Mouse (Mus musculus): ENCODE results near the gene Rpl3. TPM values are rescaled to one million over a fixed set of nuclear protein-coding genes. Genes with fewer than 3 reads are reported as not detected.
A peak's percentile ranks its signal among the peaks of the same experiment; 100 is the strongest.

Rpl3 gene
- polyA plus RNA-seq, 1 experiment from 2014 or later = 1,053 TPM

GRCm38 (mm10) chr15:80044249-80044648 is 47.4 kb downstream of the Rpl3 start:
- Histone ChIP-seq H3K4me3 (no peak overlapping the region), H3K27me3 (no peaks in the 10 kb centered on the region), H3K9ac (no peak overlapping the region), H3K27ac (no peak overlapping the region), H3K4me1 (peaks cover 1% of the 10 kb centered on the region), H3K36me3 (no peaks in the 10 kb centered on the region), H3K4me2 (no peak overlapping the region), H3K9me3 (0 out of 2 replicates have a peak, but pooled peaks cover 2% of the 10 kb centered on the region)
- 78% methylated on average over 10 of the region's 10 CpGs for WGBS
- no peak for ATAC-seq (ENCODE audit: borderline replicate concordance, extremely low read depth, low FRiP score, low TSS enrichment)

DNA sequence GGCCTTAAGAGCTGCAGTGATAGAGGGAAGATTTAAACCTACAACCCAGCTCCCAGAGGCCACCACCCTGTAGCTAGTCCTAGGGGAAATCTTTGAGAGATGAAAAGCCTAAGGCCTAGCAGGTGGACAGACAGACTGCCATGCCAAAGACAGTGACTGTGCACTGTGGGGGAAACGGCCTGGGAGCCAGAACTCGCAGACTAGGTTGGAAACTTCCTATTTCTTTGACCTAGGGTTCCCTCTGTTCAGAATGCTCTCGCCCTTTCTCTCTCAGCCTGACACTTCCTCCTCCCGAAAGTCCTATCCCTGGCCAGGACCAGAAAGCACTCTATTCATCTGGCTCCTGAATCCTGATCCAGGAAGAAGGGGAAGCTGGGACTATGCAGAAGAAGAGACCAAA is 49.5 kb downstream of the Rpl3 start:
- no peak for ATAC-seq (ENCODE audit: borderline replicate concordance, extremely low read depth, low FRiP score, low TSS enrichment)
- H3K9ac ChIP-seq = no peak overlapping the region
- no peak overlapping the region for H3K27ac ChIP-seq
- H3K36me3 ChIP-seq = no peaks in the 10 kb centered on the region
- peaks cover 2% of the 10 kb centered on the region; the same call in 1 of the 2 replicates for H3K9me3 ChIP-seq
- no peaks in the 10 kb centered on the region for H3K4me1 ChIP-seq
- no peak overlapping the region for H3K4me3 ChIP-seq
- WGBS = 76% methylated on average over 4 of the region's 4 CpGs
- H3K27me3 ChIP-seq = no peaks in the 10 kb centered on the region
- H3K4me2 ChIP-seq = no peak overlapping the region

DNA sequence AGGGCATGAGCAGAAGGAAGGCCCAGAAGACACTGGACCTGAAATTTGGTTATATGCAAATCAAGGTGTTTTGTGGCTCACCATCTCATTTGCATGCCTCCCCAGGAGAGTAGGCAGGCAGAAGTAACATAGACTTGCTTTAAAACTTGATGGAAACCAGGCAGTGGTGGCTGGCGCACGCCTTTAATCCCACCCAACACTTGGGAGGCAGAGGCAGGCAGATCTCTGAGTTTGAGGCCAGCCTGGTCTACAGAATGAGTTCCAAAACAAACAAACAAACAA is 53.6 kb downstream of the Rpl3 start:
- Histone ChIP-seq H3K27ac (0 out of 2 replicates have a peak overlapping the region, but pooled peaks have one; percentile 5), H3K4me2 (no peak overlapping the region)
- 96% methylated on average over 2 of the region's 2 CpGs for WGBS

GRCm38 (mm10) chr15:80037255-80038109 is 54.2 kb downstream of the Rpl3 start:
- Histone ChIP-seq H3K36me3 (no peaks in the 10 kb centered on the region), H3K27ac (0 out of 2 replicates have a peak overlapping the region, but pooled peaks have one; percentile 5), H3K9me3 (no peaks in the 10 kb centered on the region; the same call in 1 of the 2 replicates), H3K4me3 (no peak overlapping the region), H3K4me2 (no peak overlapping the region), H3K9ac (no peak overlapping the region), H3K4me1 (no peaks in the 10 kb centered on the region), H3K27me3 (no peaks in the 10 kb centered on the region)
- 64% methylated on average over 11 of the region's 11 CpGs for WGBS
- ATAC-seq (ENCODE audit: borderline replicate concordance, extremely low read depth, low FRiP score, low TSS enrichment) = no peak

More for the DNA sequence above, 53.6 kb downstream of the Rpl3 start:
- no peaks in the 10 kb centered on the region for H3K36me3 ChIP-seq
- no peak overlapping the region for H3K4me3 ChIP-seq
- H3K9me3 ChIP-seq = no peaks in the 10 kb centered on the region; the same call in 1 of the 2 replicates
- H3K9ac ChIP-seq = no peak overlapping the region
- no peaks in the 10 kb centered on the region for H3K4me1 ChIP-seq
- ATAC-seq (ENCODE audit: borderline replicate concordance, extremely low read depth, low FRiP score, low TSS enrichment) = no peak
- no peaks in the 10 kb centered on the region for H3K27me3 ChIP-seq

DNA sequence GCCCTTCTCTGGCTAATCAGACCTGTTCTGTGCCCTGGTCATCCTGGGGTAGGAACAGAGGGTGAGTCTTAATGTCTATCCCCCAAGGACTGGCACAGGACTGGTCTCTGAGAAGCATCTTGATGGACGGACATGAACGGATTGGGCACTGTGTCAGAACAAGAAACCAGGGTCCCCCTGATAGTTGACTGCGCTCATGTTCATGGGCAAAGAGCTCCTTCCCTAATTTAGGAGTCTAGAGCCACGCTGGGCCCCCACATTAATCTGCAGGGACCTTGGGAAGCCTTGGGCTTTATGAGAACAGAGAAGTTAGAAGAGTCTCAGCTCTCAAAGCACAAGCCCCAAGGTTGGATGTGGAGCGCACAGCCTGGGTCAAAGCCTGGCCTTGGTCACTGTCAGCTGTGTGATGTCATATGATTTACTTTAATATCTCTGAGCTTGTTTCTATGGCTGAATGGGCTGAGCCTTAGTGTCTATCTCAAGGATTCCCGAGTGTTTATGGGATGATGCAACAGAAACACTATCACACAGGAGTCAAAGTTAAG is 56.3 kb downstream of the Rpl3 start:
- ATAC-seq (ENCODE audit: borderline replicate concordance, extremely low read depth, low FRiP score, low TSS enrichment) = no peak
- H3K4me2 ChIP-seq = no peak overlapping the region
- no peaks in the 10 kb centered on the region for H3K4me1 ChIP-seq
- no peak overlapping the region for H3K27ac ChIP-seq
- no peaks in the 10 kb centered on the region for H3K36me3 ChIP-seq
- H3K9ac ChIP-seq = no peak overlapping the region
- WGBS = 74% methylated on average over 6 of the region's 6 CpGs
- no peaks in the 10 kb centered on the region; the same call in 1 of the 2 replicates for H3K9me3 ChIP-seq
- no peak overlapping the region for H3K4me3 ChIP-seq
- no peaks in the 10 kb centered on the region for H3K27me3 ChIP-seq

DNA sequence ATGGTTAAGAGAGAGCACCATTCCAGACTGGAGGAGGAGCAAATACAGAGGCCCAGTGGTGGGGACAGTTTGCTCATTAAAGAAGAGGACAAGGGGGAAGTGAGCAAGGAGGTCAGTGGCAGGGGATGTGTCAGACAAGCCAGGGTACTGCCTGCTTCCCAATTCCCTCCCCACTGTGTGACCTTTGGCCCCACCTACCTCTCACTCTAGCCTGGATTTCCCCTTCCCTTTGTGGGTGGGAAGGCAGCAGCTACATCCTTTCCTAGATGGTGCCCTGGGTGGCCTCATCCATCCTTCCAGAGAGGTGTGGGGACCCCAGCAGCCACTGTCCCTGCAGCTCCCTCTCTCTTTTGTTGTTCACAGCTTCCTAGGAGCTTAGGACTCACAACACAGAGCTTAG is 56.8 kb downstream of the Rpl3 start:
- H3K4me1 ChIP-seq = no peaks in the 10 kb centered on the region
- H3K36me3 ChIP-seq = no peaks in the 10 kb centered on the region
- H3K9ac ChIP-seq = no peak overlapping the region
- no peak overlapping the region for H3K4me3 ChIP-seq
- no peaks in the 10 kb centered on the region; the same call in 1 of the 2 replicates for H3K9me3 ChIP-seq
- no peak overlapping the region for H3K4me2 ChIP-seq
- H3K27ac ChIP-seq = no peak overlapping the region
- ATAC-seq (ENCODE audit: borderline replicate concordance, extremely low read depth, low FRiP score, low TSS enrichment) = no peak
- H3K27me3 ChIP-seq = no peaks in the 10 kb centered on the region

- Histone ChIP-seq H3K4me1 (no peaks in the 10 kb centered on the region), H3K9me3 (no peaks in the 10 kb centered on the region; the same call in 1 of the 2 replicates), H3K4me2 (no peak overlapping the region), H3K9ac (no peak overlapping the region), H3K36me3 (no peaks in the 10 kb centered on the region), H3K4me3 (no peak overlapping the region), H3K27ac (no peak overlapping the region), H3K27me3 (no peaks in the 10 kb centered on the region)
- ATAC-seq (ENCODE audit: borderline replicate concordance, extremely low read depth, low FRiP score, low TSS enrichment) = no peak
- 67% methylated on average over 7 of the region's 7 CpGs for WGBS
Observed at GRCm38 (mm10) chr15:80034366-80034765, 57.3 kb downstream of the Rpl3 start.

DNA sequence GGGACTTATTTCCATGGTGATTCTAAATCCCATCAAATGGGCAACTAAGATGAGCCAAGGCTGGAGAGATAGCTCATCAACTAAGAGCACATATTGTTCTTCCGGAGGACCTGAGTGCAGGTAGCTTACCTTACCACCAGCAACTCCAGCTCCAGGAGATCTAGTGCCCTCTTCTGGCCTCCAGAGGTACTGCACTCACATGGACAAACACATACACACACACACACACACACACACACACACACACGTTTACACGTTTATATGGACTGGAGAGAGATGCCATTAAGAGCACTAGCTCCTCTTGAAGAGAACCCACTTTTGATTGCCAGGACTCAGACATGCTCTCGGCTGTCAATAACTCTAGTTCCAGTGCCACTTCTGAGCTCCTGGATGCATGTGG is 60.5 kb downstream of the Rpl3 start:
- WGBS = 83% methylated on average over 4 of the region's 4 CpGs
- Histone ChIP-seq H3K36me3 (no peaks in the 10 kb centered on the region), H3K4me1 (peaks cover 7% of the 10 kb centered on the region), H3K4me2 (no peak overlapping the region), H3K27me3 (no peaks in the 10 kb centered on the region), H3K9me3 (no peaks in the 10 kb centered on the region), H3K9ac (no peak overlapping the region), H3K27ac (no peak overlapping the region), H3K4me3 (no peak overlapping the region)
- no peak for ATAC-seq (ENCODE audit: borderline replicate concordance, extremely low read depth, low FRiP score, low TSS enrichment)

- Histone ChIP-seq H3K9ac (no peak overlapping the region), H3K9me3 (no peaks in the 10 kb centered on the region), H3K4me3 (no peak overlapping the region), H3K4me1 (peaks cover 13% of the 10 kb centered on the region), H3K4me2 (no peak overlapping the region), H3K36me3 (no peaks in the 10 kb centered on the region), H3K27me3 (no peaks in the 10 kb centered on the region), H3K27ac (no peak overlapping the region)
- no peak for ATAC-seq (ENCODE audit: borderline replicate concordance, extremely low read depth, low FRiP score, low TSS enrichment)
- WGBS = 85% methylated on average over 10 of the region's 10 CpGs
Observed at GRCm38 (mm10) chr15:80030399-80030798, 61.3 kb downstream of the Rpl3 start.

DNA sequence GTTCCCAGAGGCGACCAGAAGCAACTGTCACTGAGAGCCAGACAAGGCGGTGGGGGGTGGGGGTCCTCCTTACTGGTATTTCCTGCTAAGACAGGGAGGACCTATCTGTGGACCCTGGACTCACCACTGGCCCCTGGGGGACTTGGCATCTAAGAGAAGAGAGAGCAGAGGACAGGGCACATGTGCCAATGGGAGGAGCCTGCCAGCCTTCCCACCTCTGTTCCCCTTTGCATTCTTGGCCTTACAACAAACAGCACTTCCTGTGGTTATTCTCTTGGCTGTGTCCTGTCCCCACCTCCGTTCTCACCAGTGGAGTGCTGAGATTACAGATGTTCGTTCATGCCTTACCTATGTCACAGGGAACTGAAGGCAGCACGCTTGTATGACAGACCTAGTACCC is 62.8 kb downstream of the Rpl3 start:
- no peak for ATAC-seq (ENCODE audit: borderline replicate concordance, extremely low read depth, low FRiP score, low TSS enrichment)
- Histone ChIP-seq H3K9me3 (no peaks in the 10 kb centered on the region), H3K27me3 (no peaks in the 10 kb centered on the region), H3K4me3 (no peak overlapping the region), H3K36me3 (no peaks in the 10 kb centered on the region), H3K4me2 (no peak overlapping the region), H3K27ac (no peak overlapping the region), H3K4me1 (peaks cover 25% of the 10 kb centered on the region), H3K9ac (no peak overlapping the region)
- WGBS = 66% methylated on average over 5 of the region's 5 CpGs

All from lung, embryonic 15.5 days (tissue).